Mouse (Mus musculus): ENCODE results near the gene Ranbp3l.
"Not testable (repeated sequence)": the region's sequence is repeated elsewhere in the genome, so short reads cannot be mapped to it uniquely, and the experiment has no call there.

The Ranbp3l gene

DNA sequence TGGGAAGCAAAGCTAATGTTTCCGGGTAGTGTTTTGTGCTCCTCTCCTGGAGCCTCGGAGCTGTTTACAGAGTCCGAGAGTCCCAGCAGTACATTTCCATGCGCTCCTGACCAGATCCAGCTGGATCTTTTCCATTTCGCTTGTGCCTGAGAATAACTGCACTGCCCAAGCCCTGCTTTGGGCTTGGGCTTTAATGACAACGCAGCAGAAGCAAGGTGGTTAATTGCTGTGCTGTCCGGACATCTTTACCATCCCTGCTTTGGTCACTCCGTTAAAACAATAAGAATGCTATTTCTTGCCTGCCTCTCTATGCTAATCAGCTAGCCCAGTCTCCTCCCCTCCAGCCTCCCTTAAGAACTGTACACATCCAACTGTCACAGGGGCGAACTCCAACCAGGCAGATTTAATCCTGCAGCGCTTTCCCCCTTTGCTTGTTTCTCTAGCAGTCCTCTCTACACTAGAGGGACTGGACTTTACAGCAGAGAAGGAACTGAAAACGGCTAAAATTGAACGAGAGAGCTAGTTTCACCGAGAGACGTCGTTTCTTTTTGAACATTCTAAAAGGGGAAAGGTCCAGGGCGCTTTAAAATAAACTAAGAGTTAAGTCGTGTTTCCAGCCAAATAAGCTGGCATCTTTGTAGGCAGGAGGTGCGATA lies at the start of gene Ranbp3l:
Gene Ranbp3l (plus strand): TSS at position 377 of the 656 bp plus-strand sequence.
- no peak for DNase-seq (ENCODE audit: low spot score)

DNA sequence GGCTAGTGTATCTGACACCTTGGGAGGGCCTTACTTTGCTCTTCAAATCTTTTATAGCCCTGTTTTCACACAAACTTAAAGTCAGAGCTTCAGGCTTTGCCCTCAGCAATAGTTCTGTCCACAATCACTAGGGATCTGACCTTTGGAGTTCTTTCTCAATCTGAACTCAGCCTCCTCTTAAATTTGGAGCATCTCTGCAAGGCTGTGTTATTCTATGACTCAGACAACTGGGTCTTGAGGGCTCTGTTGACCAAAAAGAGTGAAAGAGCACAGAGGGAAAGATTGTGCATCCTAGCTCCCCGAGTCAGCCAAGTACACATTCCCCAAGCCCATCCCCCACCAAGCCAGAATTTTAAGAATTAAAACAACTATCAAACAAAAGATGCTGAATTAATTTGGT lies 37.7 kb upstream of the Ranbp3l start:
- DNase-seq (ENCODE audit: low spot score), result no peak

DNA sequence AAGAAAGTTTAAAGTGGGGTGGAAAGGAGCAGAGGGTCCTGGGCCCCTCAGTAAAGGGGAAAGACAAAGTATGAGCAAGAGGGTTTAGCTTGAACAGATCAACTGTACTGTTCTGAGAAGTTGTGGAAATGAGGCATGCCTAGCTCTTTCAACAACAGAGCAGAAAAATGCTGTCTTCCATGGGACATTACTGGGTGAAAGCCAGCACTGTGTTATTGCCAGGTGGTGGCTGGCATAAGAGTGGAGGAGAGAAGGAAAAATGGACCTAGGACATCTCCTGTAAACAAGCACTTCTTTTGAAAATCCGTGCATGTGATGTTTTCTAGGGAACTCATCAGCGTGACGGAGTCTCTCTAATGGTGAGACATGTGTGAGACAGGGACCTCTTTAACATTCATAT lies 30.8 kb upstream of the Ranbp3l start:
- no peak for DNase-seq (ENCODE audit: low spot score)

DNA sequence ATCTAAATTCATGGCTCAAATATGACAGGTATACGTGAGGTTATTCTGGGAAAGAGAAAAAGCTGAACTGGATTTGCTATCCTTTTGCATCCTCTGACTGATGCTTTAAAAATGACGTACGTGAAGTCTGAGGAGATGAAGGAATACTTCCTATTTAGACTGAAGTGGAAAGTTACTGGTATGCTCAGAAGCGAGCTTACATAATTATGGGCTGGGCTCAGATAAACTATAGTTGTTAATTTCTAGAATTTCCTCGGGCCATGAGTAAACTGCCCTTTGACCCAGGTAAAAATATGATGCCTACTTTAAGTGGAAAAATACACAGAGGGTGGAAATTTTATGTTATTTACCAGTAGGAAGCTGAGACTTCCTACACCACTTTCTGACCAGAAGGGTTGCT lies 26.9 kb upstream of the Ranbp3l start:
- DNase-seq (ENCODE audit: low spot score), result no peak

DNA sequence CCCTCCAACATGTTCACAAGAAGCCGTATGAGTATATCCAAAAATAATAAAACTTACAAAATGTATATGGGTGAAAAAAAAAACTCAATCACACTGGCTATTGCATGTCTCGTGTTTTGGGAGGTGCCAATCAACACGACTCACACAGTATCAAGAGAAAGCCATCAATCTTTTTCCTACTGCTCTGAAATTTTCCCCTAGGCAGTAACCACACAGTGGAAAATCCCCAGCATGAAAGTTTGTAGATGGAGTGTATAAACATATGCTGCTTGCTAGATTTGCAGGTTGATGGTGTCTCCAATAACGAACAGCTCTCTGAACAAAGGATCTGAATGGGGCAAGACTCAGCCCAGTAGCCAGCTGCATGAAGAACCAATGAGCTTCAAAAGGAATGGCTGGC lies 16.9 kb upstream of the Ranbp3l start:
- DNase-seq (ENCODE audit: low spot score), result no peak

DNA sequence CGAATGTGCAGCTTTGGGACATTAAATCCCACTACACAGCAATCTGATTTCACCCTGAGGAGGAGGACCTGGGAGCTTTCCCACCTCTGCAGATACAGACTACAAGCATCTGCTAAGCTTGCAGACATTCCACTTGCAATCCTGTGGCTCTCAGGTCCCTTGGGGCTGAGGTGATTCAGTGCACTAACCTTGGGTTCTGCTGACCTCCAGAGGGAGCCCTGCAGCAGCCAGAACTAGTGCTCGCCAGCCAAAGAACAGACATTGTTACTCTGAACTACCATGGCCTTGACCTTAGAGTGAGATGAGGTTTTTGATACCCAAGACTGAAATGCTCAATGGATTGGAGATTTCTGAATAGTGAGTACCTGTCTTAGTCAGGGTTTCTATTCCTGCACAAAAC lies 4.4 kb upstream of the Ranbp3l start:
- peak; percentile 37 for DNase-seq (ENCODE audit: low spot score)

DNA sequence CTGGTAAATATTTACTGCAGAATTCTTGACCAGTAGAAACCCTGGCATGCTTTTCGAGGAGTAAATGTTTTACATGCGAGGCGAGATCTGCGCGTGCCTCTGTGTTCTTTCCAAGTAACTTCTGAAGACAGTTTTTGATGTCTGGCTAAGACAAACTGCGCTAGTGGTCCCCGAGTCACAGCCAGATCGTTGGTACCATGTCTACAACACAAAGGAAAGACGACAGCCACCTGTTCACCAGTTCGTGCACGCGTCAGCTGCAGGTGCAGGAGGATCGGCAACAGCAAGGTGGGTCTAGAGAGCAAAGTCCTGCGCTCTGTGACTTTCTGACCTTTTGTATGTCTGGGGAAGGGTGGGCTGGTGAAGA lies 463 bp downstream of the Ranbp3l start:
- DNase-seq (ENCODE audit: low spot score), result no peak

DNA sequence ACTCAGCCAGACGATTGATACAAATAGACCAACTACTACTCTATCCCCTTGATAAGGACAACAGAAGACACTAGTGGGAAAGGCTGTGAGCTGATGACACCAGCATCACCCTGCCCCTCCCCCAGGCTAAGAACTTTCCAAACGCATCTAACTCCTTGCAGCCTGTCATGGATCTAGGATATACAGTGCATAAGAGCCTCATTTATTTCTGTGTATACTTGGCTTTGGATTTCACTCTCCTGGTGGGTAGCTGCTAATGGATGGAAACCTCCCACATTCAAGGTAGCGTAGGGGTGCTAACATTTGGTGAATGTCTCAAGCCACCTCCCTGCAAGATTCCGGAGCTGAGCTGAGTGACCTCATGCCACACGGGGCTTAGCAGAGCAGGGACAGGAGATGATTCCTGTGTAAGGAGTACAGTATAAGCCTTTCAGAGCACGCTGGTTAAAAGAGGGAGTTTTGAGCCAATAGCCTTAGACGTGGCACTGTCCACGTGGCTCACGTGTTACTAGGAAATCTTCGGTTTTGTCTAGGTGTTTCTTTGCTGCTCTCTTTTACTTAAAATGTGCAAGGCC lies 1.4 kb downstream of the Ranbp3l start:
- no peak for DNase-seq (ENCODE audit: low spot score)

DNA sequence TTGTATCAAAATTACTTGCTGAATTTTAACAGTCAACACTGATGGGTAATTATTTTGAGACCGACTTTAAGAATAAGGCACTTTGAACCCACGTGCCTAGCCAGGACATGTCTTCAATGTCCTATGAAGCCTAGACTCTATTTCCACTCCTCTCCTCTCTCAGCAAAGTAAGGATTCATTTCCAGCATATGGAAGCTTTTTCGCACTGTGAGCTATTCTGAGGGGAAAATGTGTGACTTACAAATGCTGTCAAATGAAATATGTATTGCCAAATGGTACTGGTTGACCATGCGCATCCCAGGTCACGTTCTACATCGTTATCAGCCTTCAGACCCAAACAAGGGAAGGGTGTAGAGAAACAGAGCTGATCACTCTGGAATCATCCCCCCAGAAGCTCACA lies 23.5 kb downstream of the Ranbp3l start:
- no peak for DNase-seq (ENCODE audit: low spot score)

DNA sequence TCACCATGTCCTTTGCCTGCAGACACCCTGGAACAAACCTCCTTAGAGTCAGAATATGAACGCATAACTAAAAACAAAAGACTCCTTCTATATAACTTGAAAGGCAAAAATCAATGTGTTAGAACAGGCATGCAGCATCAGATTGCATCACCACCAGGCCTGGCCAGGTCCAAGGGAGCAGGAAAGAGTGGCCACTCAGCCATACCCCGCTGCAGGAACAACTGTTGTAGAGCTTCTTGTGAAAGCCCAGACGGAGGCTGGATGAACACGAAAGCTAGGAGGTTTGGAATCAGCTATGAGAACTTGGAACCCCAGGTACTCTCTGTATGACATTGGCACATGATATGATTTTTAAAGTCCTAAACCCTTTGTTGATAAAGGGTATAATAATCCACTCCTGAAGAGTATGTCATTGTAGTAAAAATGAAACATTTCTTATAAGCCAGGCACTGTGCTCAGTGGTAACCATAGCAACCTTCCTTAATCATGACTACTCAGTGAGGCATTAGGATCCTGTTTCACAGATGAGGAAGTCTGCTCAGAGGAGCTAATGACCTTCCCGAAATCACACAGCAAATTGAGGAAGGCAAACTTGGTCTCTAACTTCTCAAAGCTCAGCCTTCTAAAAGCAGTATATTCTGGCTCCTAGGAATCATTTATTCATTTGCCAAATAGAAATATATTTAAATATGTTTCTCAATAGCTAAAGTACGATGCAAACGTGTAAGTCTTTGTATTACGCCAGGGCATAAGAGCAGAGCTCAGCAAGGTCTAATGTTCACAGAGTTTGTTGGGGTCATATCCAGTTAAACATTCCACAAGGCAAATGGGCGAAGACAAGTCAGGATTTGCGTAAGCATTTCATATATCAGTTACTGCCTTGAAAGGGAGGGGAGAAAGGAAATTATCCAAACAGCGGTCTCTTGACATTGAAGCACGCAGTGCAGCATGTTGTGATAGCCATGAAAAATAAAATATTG lies 24.4 kb downstream of the Ranbp3l start:
- DNase-seq (ENCODE audit: low spot score), result peak; percentile 27

DNA sequence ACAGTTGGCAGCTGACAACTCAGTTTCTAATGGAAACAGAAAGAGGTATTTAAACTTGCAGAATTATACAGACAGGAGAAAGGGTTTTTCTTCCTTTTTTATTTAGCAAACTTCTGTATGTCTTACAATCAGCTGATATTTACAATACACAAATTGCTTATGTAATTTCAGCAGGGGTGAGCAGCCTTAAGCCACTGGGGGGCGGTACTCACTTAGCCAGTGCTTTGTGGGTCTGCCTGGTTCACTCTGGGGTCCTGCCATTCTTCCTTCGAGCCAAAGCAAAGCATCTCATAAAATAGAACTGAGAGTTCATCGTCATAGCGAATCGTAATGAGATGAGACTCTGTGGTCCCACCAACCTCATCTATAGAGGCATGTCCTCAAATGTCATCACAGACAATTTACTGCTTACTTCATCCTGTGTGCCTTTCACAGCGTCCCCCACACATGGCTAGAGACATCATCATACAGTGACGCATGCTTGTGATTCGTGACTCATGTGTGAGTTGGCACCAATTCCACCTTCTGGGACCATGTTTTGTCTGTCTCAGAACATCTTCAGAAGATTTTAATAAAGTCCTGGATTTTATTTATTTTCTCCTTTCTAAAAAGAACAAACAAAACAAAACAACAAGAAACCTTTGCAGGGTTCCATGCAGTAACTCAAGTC lies 27.0 kb downstream of the Ranbp3l start:
- peak; percentile 23 for DNase-seq (ENCODE audit: low spot score)

DNA sequence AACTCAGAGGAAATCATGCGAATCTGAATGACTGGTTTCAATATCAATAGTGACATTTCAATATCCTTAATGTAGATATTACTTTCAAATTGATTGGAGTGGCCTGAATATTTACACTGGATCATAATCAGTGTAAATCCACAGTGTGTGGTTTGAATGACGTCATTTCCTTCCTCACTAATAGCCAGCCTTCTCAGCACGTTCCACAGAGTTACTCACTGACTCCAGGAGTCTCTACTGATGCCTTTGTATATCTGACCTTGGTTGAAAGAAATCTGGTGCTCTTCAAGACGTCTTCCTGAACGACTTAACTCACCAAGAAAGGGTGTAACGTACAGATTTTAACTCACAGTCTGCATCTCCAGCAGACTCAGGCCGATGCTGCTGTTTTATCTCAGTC lies 27.7 kb downstream of the Ranbp3l start:
- no peak for DNase-seq (ENCODE audit: low spot score)

DNA sequence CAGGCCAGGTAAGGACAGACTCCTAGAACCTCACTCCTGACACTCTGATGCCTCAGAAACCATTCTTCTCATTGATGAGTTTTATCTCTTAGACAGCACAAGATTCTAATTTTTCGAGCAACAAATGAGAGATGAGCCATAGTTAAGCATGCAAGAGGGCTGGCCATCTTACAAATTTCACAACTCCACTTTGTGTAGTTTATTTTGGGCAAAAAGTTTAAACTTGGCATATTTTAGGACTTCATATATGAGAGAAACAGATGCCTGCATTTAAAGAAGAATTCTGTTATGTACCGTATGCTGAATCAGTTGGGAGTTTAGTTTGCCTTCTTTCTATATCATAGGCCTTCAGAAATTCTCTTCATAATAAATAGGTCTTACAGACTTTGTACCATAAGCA lies 35.0 kb downstream of the Ranbp3l start:
- no peak for DNase-seq (ENCODE audit: low spot score)

DNA sequence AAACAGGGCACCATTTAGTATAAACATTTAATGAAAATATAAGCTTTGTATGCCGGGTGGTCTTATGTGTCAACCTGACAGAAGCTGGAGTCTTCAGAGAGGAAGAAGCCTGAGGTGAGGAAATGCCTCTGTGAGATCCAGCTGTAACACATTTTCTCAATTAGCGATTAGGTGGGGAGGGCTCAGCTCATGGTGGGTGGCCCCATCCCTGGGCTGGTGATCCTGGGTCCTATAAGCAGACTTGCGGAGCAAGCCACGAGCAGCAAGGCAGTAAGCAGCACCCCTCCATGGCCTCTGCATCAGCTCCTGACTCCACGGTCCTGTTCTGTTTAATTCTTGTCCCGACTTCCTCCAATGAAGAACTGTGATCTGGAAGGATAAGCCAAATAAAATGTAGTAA lies 41.4 kb downstream of the Ranbp3l start:
- DNase-seq (ENCODE audit: low spot score), result peak; percentile 43

DNA sequence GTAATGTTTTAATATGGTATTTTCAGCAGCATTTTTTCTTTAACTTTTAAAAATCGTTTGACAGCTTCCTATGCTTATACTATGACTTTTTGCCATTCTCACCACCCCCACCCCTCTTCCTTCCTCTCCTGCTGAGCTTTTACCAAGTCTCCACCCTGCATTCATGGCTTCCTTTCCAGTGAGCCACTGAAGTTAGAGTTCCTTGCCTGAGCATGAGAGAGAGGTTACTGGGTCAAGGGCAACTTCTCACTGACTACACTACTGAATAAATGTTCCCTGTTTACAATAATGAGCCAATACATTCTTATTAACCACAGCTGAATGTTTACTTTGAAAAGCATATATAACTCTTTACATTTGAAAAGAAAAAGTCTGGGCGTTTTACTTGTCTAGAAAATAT lies 46.8 kb downstream of the Ranbp3l start:
- DNase-seq (ENCODE audit: low spot score), result no peak

DNA sequence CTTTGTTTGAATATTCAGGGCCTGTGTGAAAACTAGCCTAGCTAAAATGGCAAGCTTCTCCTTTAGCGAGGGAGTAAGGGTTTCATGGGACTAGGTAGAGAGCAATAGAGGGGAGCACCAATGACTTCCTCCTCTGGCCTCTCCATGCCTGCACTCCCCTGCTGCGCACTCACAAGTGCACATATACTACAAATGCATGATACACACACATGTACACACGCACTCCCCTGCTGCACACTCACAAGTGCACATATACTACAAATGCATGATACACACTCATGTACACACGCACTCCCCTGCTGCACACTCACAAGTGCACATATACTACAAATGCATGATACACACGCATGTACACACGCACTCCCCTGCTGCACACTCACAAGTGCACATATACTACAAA lies 47.7 kb downstream of the Ranbp3l start:
- not testable (repeated sequence) for DNase-seq (ENCODE audit: low spot score)

DNA sequence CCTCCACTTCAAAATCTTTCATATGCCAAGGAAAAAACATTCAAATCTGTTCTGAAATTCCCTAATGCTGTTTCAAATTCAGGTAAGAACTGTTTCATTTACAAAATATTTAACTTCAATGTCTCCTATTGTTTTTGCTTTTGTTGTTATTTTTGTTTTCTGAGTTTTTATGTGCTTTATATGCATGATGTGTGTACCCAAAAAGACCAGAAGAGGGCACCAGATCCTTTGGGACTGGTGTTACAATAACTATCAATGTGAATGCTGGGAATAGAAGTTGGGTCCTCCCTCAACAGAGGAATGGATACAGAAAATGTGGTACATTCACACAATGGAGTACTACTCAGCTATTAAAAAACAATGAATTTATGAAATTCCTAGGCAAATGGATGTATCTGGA lies 88.0 kb downstream of the Ranbp3l start:
- DNase-seq (ENCODE audit: low spot score), result no peak

DNA sequence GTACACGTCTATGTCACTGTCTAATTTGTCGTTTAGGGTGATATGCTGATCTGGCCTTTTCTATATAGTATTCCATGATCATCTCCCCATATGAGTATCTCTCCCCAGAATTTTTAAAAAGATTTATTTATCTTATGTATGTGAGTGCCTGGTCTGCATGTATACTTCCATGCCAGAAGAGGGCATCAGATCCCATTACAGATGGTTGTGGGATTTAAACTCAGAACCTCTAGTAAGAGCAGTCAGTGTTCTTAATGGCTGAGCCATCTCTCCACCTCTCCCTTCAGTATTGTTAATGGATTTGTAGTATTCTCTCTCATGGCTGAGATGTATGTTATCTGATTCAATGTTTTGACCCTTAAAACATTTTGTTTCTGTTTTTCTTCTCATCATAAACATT lies 92.1 kb downstream of the Ranbp3l start:
- DNase-seq (ENCODE audit: low spot score), result no peak

DNA sequence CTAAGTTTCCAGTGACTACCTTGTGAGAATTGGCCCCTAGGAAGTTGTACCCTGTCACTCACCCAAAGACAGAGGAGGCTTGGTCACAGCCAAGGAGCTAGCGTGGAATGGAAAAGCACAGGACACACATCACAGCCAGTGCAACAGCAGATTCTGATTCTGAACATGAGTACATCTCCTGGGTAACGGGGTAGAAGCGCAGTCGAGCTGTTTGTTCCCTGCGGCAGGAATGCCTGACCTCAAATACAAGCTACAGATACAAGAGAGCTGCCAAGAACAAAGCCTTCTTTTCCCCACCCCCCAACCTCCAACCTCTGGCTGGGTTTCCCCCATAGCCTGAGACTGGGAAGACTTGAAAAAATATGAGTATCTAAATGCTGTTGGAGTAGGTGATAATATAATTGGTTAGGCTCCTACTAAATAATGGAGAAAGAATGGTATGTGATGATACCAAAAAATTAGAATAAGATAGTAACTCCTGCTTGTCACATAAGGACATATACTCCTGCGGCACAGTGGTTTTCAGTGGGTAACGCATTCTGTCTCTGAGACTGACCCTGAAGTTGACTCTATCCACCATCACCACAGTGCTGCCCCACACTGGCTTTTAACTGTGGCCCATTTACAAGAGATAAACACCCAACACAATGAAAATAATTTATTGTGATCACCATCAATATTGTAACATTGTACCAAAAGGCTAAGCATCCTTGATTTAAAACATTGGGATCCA lies 93.6 kb downstream of the Ranbp3l start:
- DNase-seq (ENCODE audit: low spot score), result no peak

DNA sequence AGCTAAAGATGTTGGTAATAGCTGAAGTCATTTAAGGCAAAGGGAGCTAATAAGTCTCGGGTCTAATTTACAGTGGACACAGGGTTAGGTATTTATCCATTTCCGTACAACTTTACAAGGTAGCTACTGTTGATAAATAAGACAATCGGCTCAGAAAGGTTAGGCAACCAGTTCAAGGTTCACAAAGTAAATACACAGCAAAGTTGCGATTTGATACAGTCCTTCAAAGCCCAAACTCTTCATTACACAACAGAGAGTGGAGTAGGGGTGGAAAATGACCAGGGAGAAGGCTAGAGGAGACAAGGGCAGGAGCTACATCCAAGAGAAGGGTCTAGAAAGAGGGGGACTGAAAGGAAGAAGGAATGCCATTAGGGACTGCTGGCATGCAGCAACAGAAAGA lies 101.1 kb downstream of the Ranbp3l start:
- no peak for DNase-seq (ENCODE audit: low spot score)

DNA sequence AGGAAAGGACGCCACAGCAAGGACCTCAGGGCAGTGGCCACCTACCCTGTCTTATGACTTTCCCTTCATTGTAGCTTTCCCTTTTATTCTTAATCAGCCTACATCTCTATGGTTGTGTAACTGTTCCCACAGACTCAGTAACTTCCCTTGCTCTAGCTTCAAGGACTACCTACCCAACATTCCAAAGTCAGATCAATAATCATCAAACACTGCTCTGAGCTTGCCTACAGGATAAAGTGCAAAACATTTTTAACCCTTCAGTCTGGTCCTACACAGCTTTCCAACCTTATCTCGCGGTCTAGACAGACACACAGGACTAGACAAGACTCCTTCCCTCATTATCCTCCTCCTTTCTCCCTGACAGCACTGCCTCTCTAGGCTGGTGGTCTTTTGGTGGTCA lies 102.6 kb downstream of the Ranbp3l start:
- DNase-seq (ENCODE audit: low spot score), result peak; percentile 60

Measured in embryo, embryonic 10.5 days (tissue).